Mouse (Mus musculus) right cerebral cortex, postnatal 10 days (tissue): ENCODE data around the gene Vps72.
A peak's percentile ranks its signal among the peaks of the same experiment; 100 is the strongest.
"Not testable (repeated sequence)": the region's sequence is repeated elsewhere in the genome, so short reads cannot be mapped to it uniquely, and the experiment has no call there.

Experiments used
- DNase-seq, 2 experiments: peaks; one replicate each; pipeline ENCODE4 v3.0.0; 2021; ENCODE audit warnings: low spot score in 2 of 2

Gene Vps72

DNA sequence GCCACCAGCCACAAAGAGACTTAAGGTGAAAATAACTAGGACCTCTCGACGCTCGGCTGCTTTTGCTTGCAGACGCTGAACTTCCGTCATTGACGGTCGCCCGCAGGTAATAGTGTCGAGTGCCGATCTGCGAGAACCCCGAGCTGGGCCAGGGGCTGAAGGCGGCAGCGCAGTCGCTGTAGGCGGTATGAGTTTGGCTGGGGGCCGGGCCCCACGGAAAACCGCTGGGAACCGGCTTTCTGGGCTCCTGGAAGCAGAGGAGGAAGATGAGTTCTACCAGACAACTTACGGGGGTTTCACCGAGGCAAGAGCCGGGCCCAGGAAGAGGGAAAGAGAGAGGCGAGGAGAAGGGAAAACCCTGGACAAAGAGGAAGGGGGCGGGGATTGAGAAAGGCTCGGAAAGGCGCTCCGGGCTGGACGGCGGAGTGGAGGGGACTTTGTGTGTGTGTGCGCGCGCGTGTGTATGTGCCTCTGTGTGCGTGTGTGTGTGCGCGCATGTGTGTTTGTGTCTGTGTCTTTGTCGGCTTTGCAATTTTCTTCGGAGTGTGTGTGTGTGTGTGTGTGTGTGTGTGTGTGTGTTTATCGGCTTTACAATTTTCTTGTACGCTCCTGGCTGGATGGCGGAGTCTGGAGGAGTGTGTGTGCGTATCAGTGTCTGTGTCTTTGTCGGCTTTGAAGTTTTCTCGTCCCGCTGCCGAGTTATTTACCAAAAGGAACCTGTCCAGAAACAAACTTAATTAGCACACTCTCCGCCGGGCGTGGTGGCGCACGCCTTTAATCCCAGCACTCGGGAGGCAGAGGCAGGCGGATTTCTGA, at the start of gene Vps72:
Vps72 (plus strand) TSS at position 112 of the 816 bp plus-strand sequence.
- DNase-seq, result peak; percentile 94

DNA sequence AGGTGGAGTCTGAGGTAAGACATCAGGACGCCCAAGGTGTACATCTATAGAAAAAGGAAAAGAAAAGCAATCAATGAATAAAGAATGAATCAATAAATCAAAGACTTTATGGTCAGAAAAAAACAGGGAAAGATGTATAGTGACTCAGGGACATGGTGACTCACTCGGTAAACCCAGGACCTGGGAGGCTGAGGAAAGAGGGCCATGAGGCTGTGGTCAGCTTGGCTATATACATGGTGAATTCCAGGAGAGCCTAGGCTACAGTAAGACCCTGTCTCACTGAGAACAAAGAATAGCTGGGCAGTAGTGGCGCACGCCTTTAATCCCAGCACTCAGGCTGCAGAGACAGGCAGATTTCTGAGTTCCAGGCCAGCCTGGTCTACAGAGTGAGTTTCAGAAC, 47.1 kb upstream of the Vps72 start:
- DNase-seq, result no peak

DNA sequence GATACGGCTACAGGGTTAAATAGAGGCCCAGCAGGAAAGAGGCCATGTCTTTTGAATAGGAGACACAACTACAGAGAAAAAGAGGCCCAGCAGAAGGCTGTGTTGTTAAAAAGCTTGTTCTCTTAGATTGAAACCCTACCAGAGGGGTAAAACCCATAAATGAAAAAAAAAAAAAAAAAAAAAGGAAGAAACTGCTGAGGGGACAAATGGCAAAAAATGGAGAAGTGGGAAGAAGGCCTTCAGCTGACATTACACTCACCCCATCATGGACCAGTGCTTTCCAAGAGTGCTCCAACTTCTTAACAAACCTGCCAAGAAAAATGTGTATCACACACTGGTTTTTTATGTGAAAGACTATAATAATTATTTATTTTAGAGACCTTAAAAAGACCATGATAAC, 45.3 kb upstream of the Vps72 start:
- no peak for DNase-seq

DNA sequence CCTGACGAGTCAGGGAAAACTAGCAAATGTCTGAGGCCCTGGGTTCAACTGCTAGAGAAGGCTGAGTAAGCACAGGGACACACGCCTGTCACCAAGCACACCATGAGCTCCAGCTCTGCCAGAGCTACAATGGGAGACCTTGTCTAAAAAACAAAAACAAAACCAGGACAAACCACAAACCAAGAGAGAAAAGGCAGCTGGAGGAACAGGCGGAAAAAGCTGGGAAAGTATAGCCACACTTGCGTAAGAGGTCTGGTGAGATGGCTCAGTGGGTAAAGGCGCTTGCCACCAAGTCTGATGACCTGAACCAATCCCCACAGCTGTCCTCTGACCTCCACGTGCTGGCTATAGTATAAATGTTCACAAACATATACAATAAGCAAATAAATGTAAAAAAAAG, 44.7 kb upstream of the Vps72 start:
- DNase-seq, result no peak

DNA sequence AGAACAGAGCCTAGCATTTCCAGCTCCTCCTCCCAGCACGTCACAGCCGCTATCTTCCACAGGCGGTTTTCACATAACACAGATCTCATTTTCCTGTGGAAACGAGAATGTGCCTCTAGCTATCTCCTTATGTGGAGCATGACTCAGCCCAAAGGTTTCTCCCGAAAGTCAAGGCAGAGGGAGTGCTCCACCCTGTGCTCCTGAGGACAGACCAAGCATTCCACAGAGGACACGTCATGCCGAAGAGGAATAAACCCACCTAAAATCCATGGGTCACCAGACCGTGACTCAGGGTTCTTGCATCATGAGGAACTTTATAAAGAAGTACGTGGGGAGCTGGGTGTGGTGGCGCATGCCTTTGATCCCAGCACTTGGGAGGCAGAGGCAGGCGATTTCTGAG, 44.3 kb upstream of the Vps72 start:
- no peak for DNase-seq

DNA sequence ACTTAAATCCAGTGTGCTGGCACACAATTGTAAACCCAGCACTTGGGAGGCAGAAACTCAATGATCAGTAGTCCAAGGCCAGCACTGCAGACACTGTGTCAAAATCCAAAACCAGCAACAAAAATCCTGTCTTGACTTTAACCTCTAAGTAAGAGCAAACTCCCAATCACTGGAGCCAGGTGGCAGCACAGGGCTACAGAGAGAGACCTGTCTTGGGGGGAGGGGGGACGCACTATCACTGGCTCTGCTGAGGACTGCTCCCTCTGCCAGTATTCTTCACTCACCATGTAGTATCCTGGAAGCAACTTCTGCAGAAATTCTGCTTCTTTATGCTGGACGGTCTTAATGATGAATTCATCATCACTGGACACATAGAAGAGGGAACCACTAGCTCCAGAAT, 39.2 kb upstream of the Vps72 start:
- no peak for DNase-seq

DNA sequence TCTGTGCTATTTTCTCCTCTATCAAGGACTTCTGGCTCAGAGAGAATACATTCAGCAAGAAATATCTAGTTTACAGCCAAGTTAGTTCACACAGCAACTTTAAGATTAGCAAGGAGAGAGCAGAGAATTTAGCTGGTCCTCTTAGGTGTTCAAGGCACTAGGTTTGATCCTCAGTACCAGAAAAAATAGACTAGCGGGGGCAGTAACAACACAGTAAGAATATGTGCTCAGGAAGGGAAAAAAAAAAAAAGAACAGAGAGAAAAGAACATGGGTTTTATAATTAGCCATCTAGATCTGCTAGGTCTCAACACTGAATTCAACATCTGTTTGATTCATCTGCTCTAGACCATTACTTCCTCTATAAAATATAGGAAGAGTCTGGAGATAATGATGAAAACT, 22.8 kb upstream of the Vps72 start:
- DNase-seq, result no peak

DNA sequence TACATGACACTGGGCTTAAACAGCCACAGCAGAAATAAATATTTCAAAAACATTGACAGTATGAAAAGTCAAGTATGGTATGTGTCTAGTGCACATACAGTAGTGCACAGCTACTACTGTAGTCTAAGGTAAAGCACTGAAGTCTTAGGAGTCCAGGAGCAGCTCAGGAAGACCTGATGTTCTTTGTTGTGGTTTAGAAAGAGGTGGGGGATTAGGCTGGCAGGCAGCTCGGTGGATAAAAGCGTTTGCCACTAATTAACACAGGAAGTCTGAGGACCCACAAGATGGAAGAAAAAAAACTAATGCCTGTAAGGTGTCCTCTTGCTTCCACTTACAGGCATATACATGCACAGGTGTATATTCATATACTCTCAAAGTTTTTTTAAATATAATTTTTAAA, 10.0 kb upstream of the Vps72 start:
- no peak for DNase-seq

DNA sequence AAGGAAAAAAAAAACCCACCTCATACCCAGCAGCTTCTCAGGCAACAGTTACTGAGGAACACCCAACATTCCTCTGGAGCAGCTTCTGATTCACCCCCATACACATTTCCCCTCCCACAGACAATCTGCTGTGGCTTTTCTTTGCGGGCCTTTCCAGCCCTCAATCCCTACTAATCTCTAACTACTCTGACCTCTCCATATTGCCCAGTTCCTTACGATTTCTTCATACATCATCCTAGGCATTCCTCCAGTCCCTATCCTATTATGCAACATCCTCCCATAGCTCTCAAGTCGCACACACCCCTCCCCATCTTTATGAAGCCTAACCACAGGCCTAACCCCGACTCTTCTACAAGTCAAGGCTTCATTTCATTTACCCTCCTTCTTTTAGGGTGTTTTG, 5.7 kb upstream of the Vps72 start:
- no peak for DNase-seq

DNA sequence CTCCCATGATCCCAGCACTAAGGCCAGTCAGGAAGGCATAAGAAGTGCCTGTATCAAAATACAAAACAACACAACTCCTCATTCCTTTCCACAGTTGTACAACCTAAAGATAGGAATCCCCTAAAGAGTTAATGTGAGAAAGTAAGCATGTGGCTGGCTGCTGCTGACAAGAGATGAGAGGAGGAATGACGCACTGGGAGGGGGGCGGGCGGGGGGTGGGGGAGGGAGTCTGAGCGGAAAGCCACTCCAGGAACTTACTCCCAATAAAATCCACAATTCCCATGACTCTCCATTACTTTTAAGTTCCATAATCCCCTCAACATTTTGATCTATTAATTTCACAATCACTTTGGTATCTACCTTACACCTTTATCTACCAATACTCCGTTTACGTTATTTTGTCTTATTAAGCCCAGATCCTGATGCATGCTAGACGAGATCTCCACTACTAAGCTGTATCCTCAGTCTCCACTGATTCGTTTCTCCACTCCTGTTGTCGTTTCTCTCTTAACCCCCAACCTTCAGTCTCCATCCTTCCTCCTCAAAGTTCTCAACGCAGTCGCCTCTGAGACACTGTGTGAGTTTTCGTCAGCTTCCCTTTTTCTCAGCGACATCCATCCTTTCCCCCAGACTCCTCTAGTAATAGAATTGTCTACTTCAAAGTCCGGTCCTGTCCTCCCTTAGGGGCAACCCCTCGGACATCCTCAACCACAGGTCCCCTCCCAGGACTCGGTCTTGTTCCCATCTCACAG, 5.1 kb upstream of the Vps72 start:
- DNase-seq, result no peak

DNA sequence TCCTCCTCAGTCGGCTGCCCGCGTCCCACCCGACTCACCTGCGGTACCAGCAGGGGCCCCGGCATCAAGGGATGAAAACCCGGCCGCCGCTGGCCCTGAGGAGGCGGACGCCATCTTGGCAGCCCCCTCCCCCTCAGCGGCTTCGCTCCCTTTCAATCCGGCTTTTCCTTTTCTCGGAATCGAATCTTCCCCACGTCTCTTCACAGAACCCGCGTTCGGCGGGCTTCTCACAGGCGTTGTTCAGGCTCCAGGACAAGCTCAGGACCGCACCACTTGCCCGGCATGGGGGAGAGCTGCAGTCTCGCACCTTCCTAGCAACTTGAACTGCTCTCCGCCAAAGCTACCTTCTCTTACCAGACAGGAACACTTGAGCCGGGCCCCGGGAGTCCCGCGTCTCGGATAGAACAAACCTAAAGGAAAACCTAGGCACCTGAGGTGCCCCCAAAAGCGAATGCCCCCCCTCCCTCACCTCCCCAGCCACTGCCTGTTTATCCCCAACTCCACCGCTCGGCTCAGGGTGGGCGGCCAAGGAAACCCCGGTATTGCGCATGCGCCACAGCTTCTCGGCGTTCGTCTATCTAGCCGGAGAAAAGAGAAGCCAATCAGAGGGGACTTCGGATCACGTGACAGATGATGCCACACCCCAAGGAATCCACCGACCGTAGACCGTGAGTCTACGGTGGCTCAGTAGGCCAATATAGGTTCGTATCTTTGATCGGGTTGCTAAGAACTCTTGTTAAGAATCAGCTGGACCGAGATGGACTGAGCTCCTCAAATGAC, 4.3 kb upstream of the Vps72 start, which contains the start of gene Pip5k1a:
Pip5k1a (minus strand) TSS at position 593 of the 780 bp plus-strand sequence.
- peak; percentile 99 for DNase-seq

DNA sequence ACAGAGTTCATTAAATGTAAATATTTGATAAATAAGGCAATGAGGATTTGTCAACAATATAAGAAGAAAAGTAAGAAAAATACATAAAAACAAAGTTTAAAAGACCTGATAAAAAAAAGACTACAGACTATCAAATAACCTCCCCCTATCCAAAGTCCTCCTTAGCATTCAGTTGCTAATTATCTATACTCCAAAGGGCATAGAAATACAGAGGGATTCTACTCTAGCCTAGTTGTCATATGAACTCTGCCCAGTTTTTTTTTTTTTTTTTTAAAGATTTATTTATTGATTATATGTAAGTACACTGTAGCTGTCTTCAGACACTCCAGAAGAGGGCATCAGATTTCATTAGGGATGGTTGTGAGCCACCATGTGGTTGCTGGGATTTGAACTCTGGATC, 3.5 kb upstream of the Vps72 start:
- not testable (repeated sequence) for DNase-seq

DNA sequence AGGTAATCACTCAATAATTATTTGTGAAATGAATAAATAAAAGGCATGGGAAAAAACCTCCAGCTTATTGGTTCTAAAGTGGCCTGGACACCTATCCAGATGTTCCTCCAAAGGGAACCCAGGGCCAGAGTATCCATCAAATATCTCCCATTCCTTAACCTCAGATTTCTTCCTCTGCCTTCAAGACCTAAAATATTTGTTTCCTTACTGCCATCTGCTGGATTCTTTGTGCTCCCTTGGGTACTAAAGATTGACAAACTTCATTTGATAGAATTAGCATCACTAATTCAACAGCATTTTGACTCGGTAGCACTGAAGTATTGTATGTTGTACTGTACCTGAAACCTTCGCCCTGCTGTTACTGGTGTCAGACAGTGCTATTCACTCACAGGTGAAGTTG, 2.9 kb upstream of the Vps72 start:
- no peak for DNase-seq

DNA sequence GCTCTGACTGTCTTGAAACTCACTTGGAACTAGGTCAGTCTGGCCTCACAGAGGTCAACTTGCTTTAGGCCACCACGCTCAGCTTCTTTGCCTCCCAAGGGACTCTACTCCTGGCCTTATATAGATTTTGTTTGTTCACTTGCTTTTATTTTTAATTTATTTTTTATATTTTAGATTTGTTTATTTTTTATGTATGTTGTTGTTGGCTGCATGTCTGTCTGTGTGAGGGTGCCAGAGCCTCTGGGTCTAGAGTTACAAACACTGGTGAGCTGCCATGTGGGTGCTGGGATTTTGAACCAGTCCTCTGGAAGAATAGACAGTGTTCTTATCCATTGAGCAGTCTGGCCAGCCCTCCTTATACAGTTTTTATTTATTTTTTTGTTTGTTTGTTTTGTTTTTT, 1.9 kb downstream of the Vps72 start:
- DNase-seq, result no peak

DNA sequence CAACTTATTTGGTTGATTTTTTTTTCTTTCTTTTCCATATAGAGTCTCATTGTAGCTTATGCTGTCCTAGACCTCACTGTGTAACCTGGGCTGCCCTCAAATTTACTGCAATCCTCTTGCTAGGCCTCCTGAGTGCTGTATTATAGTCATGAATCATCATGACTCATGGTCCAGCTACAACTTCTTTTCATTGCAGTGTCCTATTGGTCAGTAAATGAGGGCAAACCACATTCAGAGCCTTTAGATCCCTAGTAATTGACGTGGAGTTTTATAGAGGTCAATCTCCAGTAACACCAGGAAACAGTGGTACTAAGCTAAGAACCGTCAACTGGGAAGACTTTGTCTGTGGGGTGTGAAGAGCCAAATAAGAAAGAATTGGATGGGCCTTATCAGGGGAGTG, 6.9 kb downstream of the Vps72 start:
- no peak for DNase-seq

DNA sequence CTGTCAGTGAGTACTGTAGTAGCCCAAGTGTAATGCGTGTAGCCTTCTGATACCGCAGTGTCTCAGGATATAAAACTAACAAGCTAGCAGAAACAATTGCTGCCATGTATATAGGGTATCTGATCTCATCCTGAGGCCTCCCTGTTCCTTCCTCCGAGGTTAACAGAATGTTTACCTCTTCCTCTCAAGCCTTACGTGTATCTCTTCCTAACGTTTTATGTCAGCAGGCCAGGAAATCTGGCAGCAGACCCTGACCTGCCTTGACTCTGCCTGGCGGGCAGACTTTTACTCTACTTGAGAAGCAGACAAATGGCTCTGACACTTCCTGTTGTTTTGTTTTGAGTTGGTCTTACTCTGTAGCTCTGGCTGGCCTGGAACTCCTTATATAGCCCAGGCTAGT, 10.8 kb downstream of the Vps72 start:
- DNase-seq, result no peak

DNA sequence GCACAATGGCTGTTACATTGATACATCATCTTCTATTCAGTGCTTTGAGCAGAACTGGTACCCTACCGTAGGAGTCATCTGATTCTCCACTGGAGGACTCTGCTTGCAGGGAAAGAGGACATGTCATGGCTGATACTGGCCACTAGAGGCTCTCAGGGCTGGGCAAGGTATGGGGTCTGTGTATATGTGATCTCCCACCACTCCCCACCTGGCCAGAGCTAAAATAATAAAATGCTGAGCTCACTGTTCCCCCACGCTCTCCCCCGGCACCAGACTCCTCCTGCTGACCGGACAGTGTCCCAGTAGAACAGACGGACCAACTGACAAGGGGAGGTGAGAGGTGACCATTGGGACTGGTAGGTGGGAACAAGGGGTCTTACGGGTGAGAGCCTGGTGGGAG, 13.4 kb downstream of the Vps72 start, which contains the start of gene Tmod4:
Tmod4 (plus strand) TSS at position 231 of the 400 bp plus-strand sequence.
- DNase-seq, result no peak

DNA sequence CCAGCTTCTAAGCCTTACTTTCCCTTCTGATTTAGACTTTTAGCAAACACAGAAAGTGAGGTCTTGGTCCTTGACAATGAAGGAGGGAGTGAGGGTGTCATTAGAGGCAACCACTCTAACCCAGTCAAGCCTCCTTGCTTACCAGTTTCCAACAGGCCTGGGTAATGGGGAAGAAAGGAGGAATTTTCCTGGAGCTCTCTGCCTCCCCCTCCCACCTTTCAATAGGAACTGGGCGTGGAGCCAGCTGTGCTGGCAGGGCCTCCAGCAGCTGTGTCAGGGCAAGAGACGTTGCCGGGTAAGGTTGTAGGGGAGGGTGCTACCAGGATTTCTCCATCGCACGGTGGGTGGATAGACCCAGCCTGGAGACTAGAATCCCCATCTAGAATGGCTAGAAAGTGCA, 14.2 kb downstream of the Vps72 start:
- peak; percentile 75 to 77 for DNase-seq

DNA sequence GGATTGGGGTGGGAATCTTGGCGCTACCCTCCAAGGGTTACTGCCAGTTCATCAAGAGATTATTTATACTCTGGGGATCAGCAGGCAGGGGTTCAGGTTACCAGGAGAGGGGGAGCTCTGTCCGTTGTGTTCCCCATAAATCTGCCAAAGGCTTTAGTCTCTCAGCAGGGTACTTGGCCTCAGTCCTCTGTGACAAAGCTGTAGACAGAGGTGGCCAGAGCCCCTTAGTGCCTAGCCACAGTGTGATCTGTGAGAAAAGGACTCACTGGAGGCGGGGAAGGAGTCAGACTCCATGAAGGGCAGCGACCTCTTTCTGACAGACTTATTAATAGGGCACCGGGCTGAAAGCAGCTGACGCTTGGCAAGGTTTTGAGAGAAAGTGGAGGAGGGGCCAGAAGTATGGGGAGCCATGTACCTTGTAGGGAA, 18.4 kb downstream of the Vps72 start:
- no peak for DNase-seq

DNA sequence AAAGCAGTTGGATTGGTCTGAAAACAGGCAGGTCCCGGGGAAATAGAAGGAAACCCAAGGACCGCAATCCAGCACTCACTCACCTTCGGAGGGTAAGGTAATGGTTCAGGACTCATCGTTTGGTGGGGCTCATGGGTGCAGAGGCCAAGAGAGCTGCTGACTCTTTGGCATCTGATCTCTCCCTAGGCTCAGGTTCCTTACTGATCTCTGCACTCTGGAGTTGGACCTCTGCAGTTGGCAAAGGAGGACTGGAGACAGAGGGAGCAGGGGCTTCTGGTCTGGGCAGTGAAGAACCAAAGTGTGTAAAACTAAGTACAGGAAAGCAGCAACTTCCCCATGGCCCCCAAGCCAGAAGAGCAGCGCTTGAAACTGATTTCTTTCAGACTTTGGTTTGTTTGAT, 19.3 kb downstream of the Vps72 start:
- DNase-seq, result no peak

DNA sequence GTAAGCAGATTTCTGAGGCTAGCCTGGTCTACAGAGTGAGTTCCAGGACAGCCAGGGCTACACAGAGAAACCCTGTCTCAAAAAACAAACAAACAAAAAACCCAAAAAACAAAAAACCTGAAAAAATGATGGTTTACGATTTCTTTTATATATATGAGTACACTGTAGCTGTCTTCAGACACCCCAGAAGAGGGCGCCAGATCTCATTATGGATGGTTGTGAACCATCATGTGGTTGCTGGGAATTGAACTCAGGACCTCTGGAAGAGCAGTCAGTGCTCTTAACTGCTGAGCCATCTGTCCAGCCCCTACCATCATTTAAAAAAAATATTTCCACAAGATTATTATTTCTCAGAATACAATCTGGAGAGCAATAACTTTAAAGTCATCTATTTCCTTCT, 21.6 kb downstream of the Vps72 start:
- DNase-seq, result not testable (repeated sequence)

DNA sequence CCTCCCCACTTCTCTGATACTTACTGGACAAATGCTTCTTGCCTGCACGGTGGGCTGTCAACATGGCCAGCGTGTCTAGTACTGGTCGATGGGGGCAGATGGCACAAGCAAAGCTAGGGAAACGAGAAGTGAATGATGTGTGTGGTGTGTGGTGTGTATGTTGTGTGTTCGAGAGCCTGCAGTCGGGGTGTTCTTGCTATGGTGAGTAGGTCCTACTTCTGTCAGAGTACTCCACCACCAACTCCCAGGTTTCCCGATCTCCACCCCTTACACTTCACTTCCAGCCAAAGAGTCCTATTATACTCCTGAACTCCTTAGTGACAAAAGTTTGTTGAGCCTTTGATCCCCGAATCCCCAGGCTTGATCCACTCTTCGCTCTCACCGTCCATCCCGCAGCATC, 22.4 kb downstream of the Vps72 start:
- no peak for DNase-seq
